Mouse (Mus musculus) midbrain, embryonic 12.5 days (tissue): Measurements from ENCODE around the gene Serpinf2. TPM values are rescaled to one million over a fixed set of nuclear protein-coding genes. Genes with fewer than 3 reads are reported as not detected.
"Not testable (repeated sequence)": the region's sequence is repeated elsewhere in the genome, so short reads cannot be mapped to it uniquely, and the experiment has no call there.

Source experiments
- ATAC-seq: fragments of 200-750 bp; cut with Nextera tagmentation; 2 replicates; pipeline ENCODE4 v1.8.0; 2017; ENCODE audit warnings: low read depth, moderate TSS enrichment, moderate library complexity; ENCODE audit not compliant: low FRiP score
- H3K27ac ChIP-seq: fragments of 300-500 bp; sonication (generic); replicated peaks from 2 replicates; pipeline ENCODE4 v1.5.1; 2016; ENCODE audit warnings: mild to moderate bottlenecking
- H3K27me3 ChIP-seq: fragments of 300-500 bp; sonication (generic); 2 replicates; pipeline ENCODE4 v1.6.1; 2016; ENCODE audit warnings: mild to moderate bottlenecking
- H3K36me3 ChIP-seq: fragments of 300-500 bp; sonication (generic); 2 replicates; pipeline ENCODE4 v1.6.1; 2016
- H3K4me1 ChIP-seq: fragments of 300-500 bp; sonication (generic); 2 replicates; pipeline ENCODE4 v1.6.1; 2016
- H3K4me2 ChIP-seq: fragments of 300-500 bp; sonication (generic); replicated peaks from 2 replicates; pipeline ENCODE4 v1.6.1; 2016; ENCODE audit warnings: mild to moderate bottlenecking, moderate library complexity
- H3K4me3 ChIP-seq: fragments of 300-500 bp; sonication (generic); 2 replicates; pipeline ENCODE4 v1.5.1; 2016; ENCODE audit warnings: mild to moderate bottlenecking
- H3K9ac ChIP-seq: fragments of 300-500 bp; sonication (generic); replicated peaks from 2 replicates; pipeline ENCODE4 v1.6.1; 2016; ENCODE audit warnings: mild to moderate bottlenecking, moderate library complexity
- H3K9me3 ChIP-seq: fragments of 300-500 bp; sonication (generic); 2 replicates; pipeline ENCODE4 v1.6.1; 2016; ENCODE audit warnings: mild to moderate bottlenecking
- WGBS: fragments of 180-500 bp; shearing (Covaris S2); methylation state at CpG from one replicate; pipeline ENCODE4 v1.1.7; 2016; 5-methylcytosine and 5-hydroxymethylcytosine counted together
- polyA plus RNA-seq: library from polyadenylated mRNA; unstranded; fragments of >200 nt; fragmentation: Nextera tagmentation; extraction: Ambion mirVana; gene quantifications from 2 replicates; pipeline ENCODE4 v1.2.1, GENCODE M21; 2016

Gene Serpinf2
- polyA plus RNA-seq, 1 experiment from 2014 or later: not detected

DNA sequence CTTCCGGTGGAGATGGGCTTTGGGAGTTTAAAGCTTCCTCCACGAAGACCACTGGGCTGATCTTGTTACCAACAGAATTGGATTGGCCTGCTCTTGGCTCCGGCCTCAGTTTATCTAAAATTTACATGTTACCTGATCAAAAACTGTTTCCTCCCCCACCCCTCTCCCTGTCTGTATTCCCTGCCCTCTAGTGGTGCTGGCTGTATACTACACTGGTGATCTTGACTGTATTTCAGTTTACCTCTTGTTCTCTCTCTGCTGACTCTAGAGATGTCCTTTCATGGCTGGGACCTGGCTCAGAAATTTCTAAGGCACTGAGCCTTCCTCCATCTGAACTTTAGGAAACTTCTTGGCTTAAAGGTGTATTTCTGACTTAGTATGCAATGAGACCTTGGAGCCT, 18.8 kb upstream of the Serpinf2 start:
- no peaks in the 10 kb centered on the region for H3K9me3 ChIP-seq
- 29% methylated on average over 3 of the region's 3 CpGs for WGBS
- peaks cover 46% of the 10 kb centered on the region for H3K4me1 ChIP-seq
- H3K27me3 ChIP-seq: peaks cover 8% of the 10 kb centered on the region
- H3K27ac ChIP-seq: no peak overlapping the region
- no peak for ATAC-seq
- no peaks in the 10 kb centered on the region for H3K36me3 ChIP-seq
- no peak overlapping the region for H3K4me3 ChIP-seq
- H3K4me2 ChIP-seq: no peak overlapping the region
- H3K9ac ChIP-seq: no peak overlapping the region

DNA sequence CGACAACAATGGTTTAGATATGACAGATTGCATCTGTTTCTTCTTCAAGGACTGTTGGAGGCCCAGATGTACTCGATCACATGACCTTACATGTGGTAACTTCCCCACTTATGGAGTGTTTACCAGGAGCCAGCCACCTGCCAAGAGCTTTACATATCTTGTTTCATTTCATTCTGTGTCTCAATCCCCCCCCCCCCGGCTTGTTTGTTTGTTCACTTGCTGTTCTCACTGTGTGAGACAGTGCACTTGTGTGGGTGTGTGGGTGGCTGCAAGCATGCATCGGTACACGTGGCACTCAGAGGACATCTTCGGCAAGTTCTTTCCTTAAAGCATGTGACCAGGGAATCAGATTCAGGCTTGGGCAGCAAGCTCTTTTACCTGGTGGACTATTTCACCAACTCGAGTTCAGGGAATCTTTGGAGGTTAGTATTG, 17.1 kb upstream of the Serpinf2 start:
- no peak for ATAC-seq
- Histone ChIP-seq H3K27ac (no peak overlapping the region), H3K27me3 (peaks cover 8% of the 10 kb centered on the region), H3K36me3 (no peaks in the 10 kb centered on the region; the same call in 1 of the 2 replicates), H3K4me2 (no peak overlapping the region), H3K4me3 (no peak overlapping the region), H3K9ac (no peak overlapping the region), H3K4me1 (peaks cover 30% of the 10 kb centered on the region), H3K9me3 (no peaks in the 10 kb centered on the region)
- WGBS: 83% methylated on average over 7 of the region's 7 CpGs

DNA sequence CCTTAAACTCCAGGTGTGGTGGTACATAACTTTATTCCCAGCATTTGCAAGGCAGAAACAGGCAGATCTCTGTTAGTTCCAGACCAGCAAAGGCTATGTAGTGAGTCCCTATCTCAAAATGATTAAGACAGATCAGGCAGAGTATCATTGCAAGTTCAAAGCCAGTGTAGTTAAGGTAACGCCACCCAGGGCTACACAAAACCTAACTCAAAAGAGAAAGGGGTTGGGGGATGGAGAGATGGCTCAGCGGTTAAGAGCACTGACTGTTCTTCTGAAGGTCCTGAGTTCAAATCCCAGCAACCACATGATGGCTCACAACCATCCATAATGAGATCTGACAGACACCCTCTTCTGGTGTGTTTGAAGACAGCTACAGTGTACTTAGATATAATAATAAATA, 16.6 kb upstream of the Serpinf2 start:
- not testable (repeated sequence) for ATAC-seq, H3K27me3 ChIP-seq, H3K36me3 ChIP-seq, H3K9me3 ChIP-seq, H3K9ac ChIP-seq, H3K4me2 ChIP-seq, H3K27ac ChIP-seq, H3K4me3 ChIP-seq
- 92% methylated on average over 2 of the region's 2 CpGs for WGBS
- peaks cover 30% of the 10 kb centered on the region for H3K4me1 ChIP-seq

DNA sequence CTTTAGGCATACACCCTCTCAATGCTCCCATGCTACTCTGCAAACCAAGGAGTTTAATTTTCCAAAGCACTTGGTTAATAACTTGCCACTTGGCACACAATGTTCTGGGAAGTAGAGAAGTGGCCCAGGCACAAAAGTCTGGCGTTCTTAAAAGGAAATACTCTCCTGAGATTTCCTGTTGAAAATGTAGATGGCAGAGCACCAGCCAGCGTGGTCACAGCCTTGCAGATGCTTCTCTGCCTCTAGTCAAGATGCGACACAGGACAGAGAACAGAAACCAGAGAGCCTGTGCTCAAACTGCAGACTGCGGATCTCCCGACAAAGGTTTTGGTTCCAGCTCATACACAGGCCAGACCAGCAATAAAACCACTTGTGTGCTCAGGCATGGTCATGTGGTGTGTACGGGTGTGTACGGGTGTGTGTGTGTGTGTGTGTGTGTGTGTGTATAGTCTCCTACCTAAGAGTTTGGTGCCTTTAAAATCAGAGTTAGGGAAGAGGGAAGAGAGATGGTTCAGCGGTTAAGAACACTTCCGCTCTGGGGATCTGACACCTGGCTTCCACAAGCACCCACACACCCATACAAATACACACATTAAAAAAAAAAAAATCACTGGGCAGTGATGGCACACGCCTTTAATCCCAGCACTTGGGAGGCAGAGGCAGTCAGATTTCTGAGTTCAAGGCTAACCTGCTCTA, 15.8 kb upstream of the Serpinf2 start:
- Histone ChIP-seq H3K4me1 (peaks cover 26% of the 10 kb centered on the region), H3K27me3 (peaks cover 8% of the 10 kb centered on the region), H3K27ac (peak overlapping the region; percentile 12), H3K9ac (peak overlapping the region; percentile 67), H3K4me2 (peak overlapping the region; percentile 93), H3K9me3 (no peaks in the 10 kb centered on the region), H3K36me3 (no peaks in the 10 kb centered on the region; the same call in none of the 2 replicates), H3K4me3 (peak overlapping the region; percentile 61)
- WGBS: 83% methylated on average over 10 of the region's 10 CpGs
- no peak for ATAC-seq

DNA sequence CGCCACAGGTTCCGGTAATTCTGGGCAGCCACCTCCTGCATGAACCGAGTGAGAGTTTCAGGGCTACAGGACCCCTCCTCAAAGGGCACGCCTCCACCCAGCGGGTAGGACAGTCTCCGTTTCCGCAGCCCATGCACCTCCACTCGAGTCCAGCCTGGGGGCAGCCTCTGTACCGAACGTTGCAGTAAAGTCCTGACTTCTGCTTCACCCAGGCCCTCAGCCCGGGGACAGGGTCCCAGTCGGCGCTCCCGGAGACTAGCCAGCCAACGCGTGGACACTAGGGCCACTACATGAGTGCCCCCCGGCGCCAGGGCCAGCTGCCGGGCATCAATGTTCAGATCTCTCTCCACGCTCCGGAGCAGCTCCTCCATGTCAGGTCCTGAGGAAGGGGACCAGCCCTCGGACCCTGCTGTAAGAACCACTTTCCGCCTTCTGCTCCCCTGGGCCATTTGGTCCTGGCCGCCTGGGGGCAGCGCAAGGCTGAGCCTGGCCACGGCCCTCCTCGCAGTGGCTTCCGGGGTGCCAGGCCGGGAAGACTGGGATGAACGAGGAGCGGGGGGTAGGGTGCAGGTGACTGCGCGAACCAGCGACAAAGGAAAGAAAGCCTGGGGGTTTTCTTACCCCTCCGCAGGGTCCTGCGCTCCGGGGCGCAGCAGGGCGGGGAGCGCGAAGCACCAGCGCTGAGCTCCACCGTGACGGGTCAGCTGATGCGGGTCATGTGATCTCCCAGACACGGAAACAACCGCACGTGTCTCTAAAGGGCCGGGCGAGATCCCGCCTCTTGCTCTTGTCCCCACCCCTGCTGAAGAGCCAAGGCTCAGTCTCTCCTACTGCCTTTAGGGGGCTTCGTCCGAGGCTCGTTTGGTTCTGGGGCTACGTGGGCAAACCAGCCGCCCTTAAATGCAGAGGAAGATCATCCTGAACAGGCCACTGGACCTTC, 14.9 kb upstream of the Serpinf2 start, which contains the start of gene Wdr81:
Gene Wdr81, minus strand, starts transcription at position 727 of the 940 bp plus-strand sequence.
- Histone ChIP-seq H3K9me3 (no peaks in the 10 kb centered on the region), H3K4me3 (peak within 1 kb of the TSS; percentile 61), H3K4me1 (peaks cover 20% of the 10 kb centered on the region), H3K27me3 (peaks cover 8% of the 10 kb centered on the region), H3K9ac (peak within 1 kb of the TSS; percentile 67), H3K4me2 (peak within 1 kb of the TSS; percentile 93), H3K27ac (peak within 1 kb of the TSS; percentile 12), H3K36me3 (peaks cover 6% of the 10 kb centered on the region)
- peak; percentile 95 for ATAC-seq
- 4% methylated on average over 56 of the region's 56 CpGs for WGBS

DNA sequence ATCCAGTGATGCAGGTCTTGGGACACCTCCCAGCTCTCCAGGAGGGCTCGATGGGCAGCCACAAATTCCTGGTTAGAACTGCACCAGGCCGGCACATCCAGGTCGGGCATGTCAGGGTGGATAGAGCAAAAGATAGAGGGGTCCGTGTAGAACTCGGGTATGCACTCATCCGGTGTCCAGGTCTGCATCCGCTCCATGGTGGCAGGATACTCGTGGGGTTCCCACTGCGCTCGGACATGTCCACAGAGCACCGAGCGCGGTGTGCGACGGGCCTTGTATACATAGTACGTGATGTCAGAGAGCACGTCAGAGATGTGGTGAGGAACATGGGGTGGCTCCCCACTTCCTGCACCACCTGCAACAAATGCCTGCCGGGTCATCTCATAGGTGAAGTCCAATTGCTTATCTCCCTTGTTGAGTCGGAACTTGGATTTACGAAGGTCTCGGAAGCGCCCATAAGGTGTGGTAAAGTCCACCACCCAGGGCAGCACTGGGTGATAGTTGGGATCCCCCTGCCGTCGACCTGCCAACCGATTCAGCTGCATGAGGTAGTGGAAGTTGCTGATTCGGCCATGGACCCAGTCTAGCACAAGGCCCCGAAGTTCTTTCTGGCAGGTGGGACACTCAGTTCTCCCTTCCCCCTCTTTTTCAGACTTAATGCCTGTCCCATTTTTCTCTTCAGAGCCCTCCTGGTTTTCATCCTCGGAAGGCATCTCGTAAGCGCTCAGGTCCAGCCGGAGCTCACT, 13.6 kb upstream of the Serpinf2 start:
- Histone ChIP-seq H3K9me3 (no peaks in the 10 kb centered on the region), H3K4me1 (peaks cover 20% of the 10 kb centered on the region), H3K9ac (peak overlapping the region; percentile 67; the same call in 1 of the 2 replicates), H3K27me3 (peaks cover 8% of the 10 kb centered on the region), H3K36me3 (peaks cover 18% of the 10 kb centered on the region), H3K4me2 (peak overlapping the region; percentile 93), H3K4me3 (no peak overlapping the region), H3K27ac (no peak overlapping the region)
- no peak for ATAC-seq
- WGBS: 93% methylated on average over 31 of the region's 31 CpGs

DNA sequence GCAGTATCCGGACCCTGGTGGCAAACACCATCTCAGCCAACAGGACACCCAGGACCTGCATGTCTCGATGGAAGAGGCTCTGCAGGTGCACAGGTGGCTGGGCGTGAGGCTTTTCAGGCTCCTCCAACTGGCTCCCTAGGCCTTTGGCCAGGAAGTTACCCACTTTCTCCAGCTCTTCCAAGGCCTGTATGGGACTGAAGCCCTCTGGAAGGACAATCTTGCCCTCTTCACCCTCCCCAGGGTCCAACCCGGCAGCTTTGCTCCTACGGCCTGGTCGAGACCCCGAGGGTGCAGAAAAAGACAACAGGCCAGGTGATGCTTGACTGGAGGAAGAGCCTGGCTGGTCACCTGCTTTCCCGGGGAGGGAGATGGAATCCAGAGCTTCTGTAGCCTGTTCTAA, 12.7 kb upstream of the Serpinf2 start:
- peaks cover 8% of the 10 kb centered on the region for H3K27me3 ChIP-seq
- peaks cover 20% of the 10 kb centered on the region for H3K4me1 ChIP-seq
- no peak for ATAC-seq
- no peak overlapping the region for H3K4me2 ChIP-seq
- peaks cover 25% of the 10 kb centered on the region for H3K36me3 ChIP-seq
- H3K4me3 ChIP-seq: no peak overlapping the region
- no peaks in the 10 kb centered on the region for H3K9me3 ChIP-seq
- H3K9ac ChIP-seq: no peak overlapping the region
- no peak overlapping the region for H3K27ac ChIP-seq
- 94% methylated on average over 8 of the region's 8 CpGs for WGBS

DNA sequence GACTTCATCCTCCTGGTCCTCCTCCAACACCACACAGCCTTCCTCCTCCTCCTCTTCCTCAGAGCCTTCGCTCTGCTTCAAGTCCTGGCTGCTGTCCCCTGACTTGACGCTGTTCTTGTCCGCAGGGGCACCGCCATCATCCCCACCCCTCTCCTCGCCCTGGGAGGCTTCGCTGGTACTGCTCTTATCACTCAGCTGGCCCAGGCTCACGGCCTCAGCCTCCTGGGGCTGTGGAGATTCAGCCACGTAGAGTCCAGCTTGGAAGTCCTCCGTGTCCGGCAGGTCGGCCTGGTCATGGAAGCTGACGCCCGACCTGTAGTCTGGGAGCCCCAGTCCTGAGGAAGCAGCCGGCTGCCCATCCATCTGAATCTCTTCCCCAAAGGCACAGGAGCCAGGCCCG, 11.5 kb upstream of the Serpinf2 start:
- Histone ChIP-seq H3K36me3 (peaks cover 25% of the 10 kb centered on the region), H3K4me2 (no peak overlapping the region), H3K27ac (no peak overlapping the region), H3K9ac (no peak overlapping the region), H3K27me3 (peaks cover 8% of the 10 kb centered on the region), H3K4me1 (peaks cover 20% of the 10 kb centered on the region), H3K9me3 (no peaks in the 10 kb centered on the region), H3K4me3 (no peak overlapping the region)
- ATAC-seq: no peak
- 90% methylated on average over 15 of the region's 15 CpGs for WGBS

DNA sequence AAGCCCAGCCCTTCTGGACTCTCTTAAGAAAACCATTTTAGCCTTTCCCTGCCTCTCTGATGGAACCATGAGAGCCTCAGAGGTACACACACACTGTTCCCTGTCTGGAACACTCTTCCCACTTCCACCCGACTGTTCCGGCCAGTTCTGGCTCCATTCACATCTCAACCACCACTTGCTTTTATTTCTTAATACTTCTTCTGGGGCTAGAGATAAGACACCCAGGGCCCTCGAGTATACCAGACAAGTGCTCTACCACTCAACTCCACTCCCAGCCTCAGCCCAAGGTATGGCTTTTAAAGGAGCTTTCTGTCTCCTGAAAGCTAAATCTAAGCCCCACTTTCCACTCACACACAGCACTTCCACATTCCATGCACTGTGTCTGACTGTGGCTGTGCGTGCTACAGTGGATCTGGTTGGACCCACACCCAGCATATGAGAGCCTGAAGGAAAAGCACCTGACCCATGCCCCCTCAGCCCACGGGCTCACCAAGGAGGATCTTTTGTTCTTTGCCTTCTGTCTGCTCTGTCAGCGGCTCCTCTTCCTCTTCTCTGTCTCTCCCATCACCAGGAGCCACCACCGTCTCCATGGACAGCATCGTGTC, 11.0 kb upstream of the Serpinf2 start:
- Histone ChIP-seq H3K9me3 (no peaks in the 10 kb centered on the region), H3K36me3 (peaks cover 29% of the 10 kb centered on the region), H3K27ac (no peak overlapping the region), H3K4me3 (no peak overlapping the region), H3K27me3 (peaks cover 8% of the 10 kb centered on the region), H3K4me2 (no peak overlapping the region), H3K4me1 (peaks cover 20% of the 10 kb centered on the region), H3K9ac (no peak overlapping the region)
- no peak for ATAC-seq
- WGBS: 82% methylated on average over 8 of the region's 8 CpGs

DNA sequence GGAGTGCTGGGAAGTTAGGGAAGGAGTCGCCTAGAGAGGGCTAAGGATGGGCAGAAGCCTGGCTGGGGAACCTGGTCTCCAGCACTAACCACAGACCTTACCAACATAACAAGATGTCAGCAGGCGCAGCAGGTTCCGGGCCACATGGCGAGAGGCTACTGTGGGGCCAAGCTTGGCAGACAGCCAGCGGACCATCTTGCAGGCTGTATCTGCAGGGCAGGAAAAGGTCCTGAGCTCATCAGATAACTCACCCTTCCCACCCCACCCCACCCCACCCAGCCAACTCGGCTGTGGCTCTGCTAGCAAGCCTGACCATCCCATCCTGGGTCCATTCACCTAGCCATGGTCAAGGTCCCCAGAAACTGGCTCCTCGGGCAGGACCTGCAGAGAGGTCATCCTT, 10.3 kb upstream of the Serpinf2 start:
- Histone ChIP-seq H3K27me3 (peaks cover 8% of the 10 kb centered on the region), H3K36me3 (peaks cover 33% of the 10 kb centered on the region), H3K4me1 (peaks cover 15% of the 10 kb centered on the region), H3K9ac (no peak overlapping the region), H3K4me2 (no peak overlapping the region), H3K9me3 (no peaks in the 10 kb centered on the region), H3K4me3 (no peak overlapping the region), H3K27ac (no peak overlapping the region)
- WGBS: 80% methylated on average over 7 of the region's 7 CpGs
- ATAC-seq: no peak

DNA sequence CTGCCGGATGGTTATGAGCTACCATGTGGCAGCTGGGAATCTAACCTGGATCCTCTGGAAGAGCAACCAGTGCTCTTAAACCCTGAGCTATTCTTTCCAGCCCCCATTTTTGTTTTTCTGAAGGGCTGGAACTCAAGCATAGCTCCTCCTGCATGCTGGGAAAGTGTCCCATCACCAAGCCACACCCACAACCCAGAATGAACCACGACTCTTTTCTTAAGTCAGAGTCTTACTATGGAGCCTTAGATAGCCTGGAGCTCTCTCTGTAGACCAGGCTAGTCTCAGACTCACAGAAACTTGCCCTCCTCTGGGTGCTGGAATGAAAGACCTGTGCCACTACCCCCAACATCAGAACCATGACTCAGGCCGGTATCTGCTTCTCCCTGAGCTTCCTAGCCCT, 9.2 kb upstream of the Serpinf2 start:
- Histone ChIP-seq H3K36me3 (peaks cover 38% of the 10 kb centered on the region), H3K4me1 (peaks cover 7% of the 10 kb centered on the region), H3K4me2 (no peak overlapping the region), H3K4me3 (no peak overlapping the region), H3K9me3 (no peaks in the 10 kb centered on the region), H3K27me3 (peaks cover 3% of the 10 kb centered on the region), H3K9ac (no peak overlapping the region), H3K27ac (no peak overlapping the region)
- WGBS: 80% methylated on average over 3 of the region's 3 CpGs
- ATAC-seq: no peak
